Mouse (Mus musculus): ENCODE results near the gene Gpatch8. TPM values are rescaled to one million over a fixed set of nuclear protein-coding genes. Genes with fewer than 3 reads are reported as not detected.
A peak's percentile ranks its signal among the peaks of the same experiment; 100 is the strongest.

Gene Gpatch8
- polyA plus RNA-seq, 1 experiment from 2014 or later = 86.1 TPM

GRCm38 (mm10) chr11:102432896-102433295 is 123.3 kb downstream of the Gpatch8 start:
- no peaks in the 10 kb centered on the region for H3K9me3 ChIP-seq
- no peak overlapping the region for H3K27ac ChIP-seq
- no peak overlapping the region for H3K4me3 ChIP-seq
- peaks cover 45% of the 10 kb centered on the region for H3K36me3 ChIP-seq
- ATAC-seq (ENCODE audit: low FRiP score) = no peak
- WGBS = 93% methylated on average over 6 of the region's 6 CpGs
- no peak overlapping the region for H3K4me2 ChIP-seq
- 0 out of 2 replicates have a peak, but pooled peaks cover 6% of the 10 kb centered on the region for H3K27me3 ChIP-seq
- H3K4me1 ChIP-seq (replicated peaks) = peaks cover 63% of the 10 kb centered on the region
- no peak overlapping the region; the same call in 1 of the 2 replicates for H3K9ac ChIP-seq

GRCm38 (mm10) chr11:102432115-102432843 is 123.9 kb downstream of the Gpatch8 start:
- Histone ChIP-seq H3K4me3 (no peak overlapping the region), H3K36me3 (peaks cover 38% of the 10 kb centered on the region), H3K27ac (no peak overlapping the region), H3K9me3 (no peaks in the 10 kb centered on the region), H3K4me2 (0 out of 2 replicates have a peak overlapping the region, but pooled peaks have one; percentile 10), H3K9ac (peak overlapping the region; percentile 43; the same call in 1 of the 2 replicates), H3K27me3 (0 out of 2 replicates have a peak, but pooled peaks cover 7% of the 10 kb centered on the region), H3K4me1 (replicated peaks) (peaks cover 57% of the 10 kb centered on the region)
- 68% methylated on average over 16 of the region's 16 CpGs for WGBS
- ATAC-seq (ENCODE audit: low FRiP score) = no peak

GRCm38 (mm10) chr11:102431728-102432114 is 124.5 kb downstream of the Gpatch8 start:
- 0 out of 2 replicates have a peak, but pooled peaks cover 7% of the 10 kb centered on the region for H3K27me3 ChIP-seq
- 0 out of 2 replicates have a peak overlapping the region, but pooled peaks have one; percentile 10 for H3K4me2 ChIP-seq
- H3K9ac ChIP-seq = peak overlapping the region; percentile 43; the same call in 1 of the 2 replicates
- WGBS = 87% methylated on average over 3 of the region's 3 CpGs
- H3K27ac ChIP-seq = no peak overlapping the region
- no peaks in the 10 kb centered on the region for H3K9me3 ChIP-seq
- H3K4me3 ChIP-seq = no peak overlapping the region
- peaks cover 33% of the 10 kb centered on the region for H3K36me3 ChIP-seq
- ATAC-seq (ENCODE audit: low FRiP score) = no peak
- peaks cover 52% of the 10 kb centered on the region for H3K4me1 ChIP-seq (replicated peaks)

- H3K4me2 ChIP-seq = peak overlapping the region; percentile 95
- H3K9ac ChIP-seq = peak overlapping the region; percentile 76
- H3K4me3 ChIP-seq = peak overlapping the region; percentile 63
- 0% methylated on average over 7 of the region's 7 CpGs for WGBS
- no peak for ATAC-seq (ENCODE audit: low FRiP score)
- 0 out of 2 replicates have a peak, but pooled peaks cover 7% of the 10 kb centered on the region for H3K27me3 ChIP-seq
- peak overlapping the region; percentile 84 for H3K27ac ChIP-seq
- no peaks in the 10 kb centered on the region for H3K9me3 ChIP-seq
- H3K4me1 ChIP-seq (replicated peaks) = peaks cover 48% of the 10 kb centered on the region
- peaks cover 28% of the 10 kb centered on the region for H3K36me3 ChIP-seq
Observed at GRCm38 (mm10) chr11:102431018-102431645, 125.1 kb downstream of the Gpatch8 start.

- peaks cover 21% of the 10 kb centered on the region for H3K36me3 ChIP-seq
- peak within 1 kb of the TSS; percentile 84 for H3K27ac ChIP-seq
- WGBS = under 1% methylated on average over 29 of the region's 29 CpGs
- peak within 1 kb of the TSS; percentile 95 for H3K4me2 ChIP-seq
- H3K27me3 ChIP-seq = 0 out of 2 replicates have a peak, but pooled peaks cover 7% of the 10 kb centered on the region
- H3K9me3 ChIP-seq = no peaks in the 10 kb centered on the region
- H3K4me1 ChIP-seq (replicated peaks) = peaks cover 41% of the 10 kb centered on the region
- peak; percentile 90 for ATAC-seq (ENCODE audit: low FRiP score)
- H3K4me3 ChIP-seq = peak within 1 kb of the TSS; percentile 63
- peak within 1 kb of the TSS; percentile 76 for H3K9ac ChIP-seq
Observed at GRCm38 (mm10) chr11:102430121-102431017, 125.8 kb downstream of the Gpatch8 start, which contains the start of gene Grn. Gene Grn, plus strand, starts transcription at chr11:102430315.

- Histone ChIP-seq H3K9ac (peak overlapping the region; percentile 71), H3K9me3 (no peaks in the 10 kb centered on the region), H3K4me1 (replicated peaks) (peaks cover 41% of the 10 kb centered on the region), H3K4me2 (peak overlapping the region; percentile 95), H3K27ac (peak overlapping the region; percentile 56; the same call in 1 of the 2 replicates), H3K4me3 (peak overlapping the region; percentile 63), H3K36me3 (peaks cover 13% of the 10 kb centered on the region), H3K27me3 (0 out of 2 replicates have a peak, but pooled peaks cover 7% of the 10 kb centered on the region)
- no peak for ATAC-seq (ENCODE audit: low FRiP score)
- 51% methylated on average over 3 of the region's 3 CpGs for WGBS
Observed at GRCm38 (mm10) chr11:102429551-102429950, 126.6 kb downstream of the Gpatch8 start.

- ATAC-seq (ENCODE audit: low FRiP score) = no peak
- 73% methylated on average over 8 of the region's 8 CpGs for WGBS
- Histone ChIP-seq H3K9ac (no peak overlapping the region), H3K9me3 (no peaks in the 10 kb centered on the region), H3K27ac (no peak overlapping the region), H3K27me3 (0 out of 2 replicates have a peak, but pooled peaks cover 7% of the 10 kb centered on the region), H3K4me1 (replicated peaks) (peaks cover 38% of the 10 kb centered on the region), H3K4me3 (no peak overlapping the region), H3K4me2 (peak overlapping the region; percentile 95), H3K36me3 (peaks cover 12% of the 10 kb centered on the region)
Observed at GRCm38 (mm10) chr11:102428981-102429540, 127.1 kb downstream of the Gpatch8 start.

Other genes with a start within 250 kb of the Gpatch8 start
- gene Ubtf, start 236.7 kb downstream of the Gpatch8 start, polyA plus RNA-seq (2015; fragmentation: Nextera tagmentation; extraction: Ambion mirVana) = 77.1 and 82.7 TPM in 2 replicates
- 4.4 and 5.0 TPM in 2 replicates for gene Slc4a1, start 190.2 kb downstream of the Gpatch8 start, polyA plus RNA-seq (2015; fragmentation: Nextera tagmentation; extraction: Ambion mirVana)
- gene Rundc3a, start 163.0 kb downstream of the Gpatch8 start, polyA plus RNA-seq (2015; fragmentation: Nextera tagmentation; extraction: Ambion mirVana) = 135 and 144 TPM in 2 replicates
- 139 and 147 TPM in 2 replicates for gene Slc25a39, start 148.4 kb downstream of the Gpatch8 start, polyA plus RNA-seq (2015; fragmentation: Nextera tagmentation; extraction: Ambion mirVana)
- gene Grn, start 126.1 kb downstream of the Gpatch8 start, polyA plus RNA-seq (2015; fragmentation: Nextera tagmentation; extraction: Ambion mirVana) = 76.5 and 77.3 TPM in 2 replicates
- 15.9 and 17.1 TPM in 2 replicates for gene Fam171a2, start 108.7 kb downstream of the Gpatch8 start, polyA plus RNA-seq (2015; fragmentation: Nextera tagmentation; extraction: Ambion mirVana)
- gene Itga2b, start 86.3 kb downstream of the Gpatch8 start, polyA plus RNA-seq (2015; fragmentation: Nextera tagmentation; extraction: Ambion mirVana) = 5.9 and 6.2 TPM in 2 replicates
- 2.8 and 5.3 TPM in 2 replicates for gene Gm11627, start 23.1 kb upstream of the Gpatch8 start, polyA plus RNA-seq (2015; fragmentation: Nextera tagmentation; extraction: Ambion mirVana)
- 10.5 and 11.8 TPM in 2 replicates for gene Fzd2, start 48.0 kb upstream of the Gpatch8 start, polyA plus RNA-seq (2015; fragmentation: Nextera tagmentation; extraction: Ambion mirVana)
- 0.04 and 0.18 TPM in 2 replicates for gene Meioc, start 107.3 kb upstream of the Gpatch8 start, polyA plus RNA-seq (2015; fragmentation: Nextera tagmentation; extraction: Ambion mirVana)
- gene Ccdc43, start 141.4 kb upstream of the Gpatch8 start, polyA plus RNA-seq (2015; fragmentation: Nextera tagmentation; extraction: Ambion mirVana) = 38.4 and 39.4 TPM in 2 replicates
- 27.6 and 35.7 TPM in 2 replicates for gene Adam11, start 205.0 kb upstream of the Gpatch8 start, polyA plus RNA-seq (2015; fragmentation: Nextera tagmentation; extraction: Ambion mirVana)